Mouse (Mus musculus) liver, adult (tissue): Measurements from ENCODE around the gene Usp3.
A peak's percentile ranks its signal among the peaks of the same experiment; 100 is the strongest.

Source experiments
- GATA4 ChIP-seq: IDR thresholded peaks from 2 replicates; pipeline ENCODE4 v1.6.1; 2014; ENCODE audit warnings: mild to moderate bottlenecking, low read length; ENCODE audit not compliant: insufficient replicate concordance

Usp3 gene

DNA sequence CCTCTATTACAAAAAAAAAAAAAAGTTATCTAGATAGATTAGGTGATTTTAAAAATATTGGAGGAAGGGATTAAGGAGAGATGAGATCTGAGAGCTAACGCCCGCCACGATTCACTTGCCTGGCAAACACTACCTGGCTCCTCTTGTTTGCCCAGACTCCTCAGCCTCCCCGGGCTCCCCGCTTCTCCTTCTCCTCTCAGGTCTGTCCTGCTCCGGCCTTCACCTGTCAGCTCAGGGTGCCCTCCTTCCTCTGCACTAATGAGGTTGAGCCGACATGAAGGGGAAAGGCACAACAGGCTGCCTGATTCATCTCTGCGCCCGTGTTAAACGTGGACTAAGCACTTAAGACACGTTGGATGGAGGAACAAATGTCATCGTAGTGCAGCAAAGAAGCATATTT lies 13.9 kb upstream of the Usp3 start:
- TF ChIP-seq GATA4: no peak

DNA sequence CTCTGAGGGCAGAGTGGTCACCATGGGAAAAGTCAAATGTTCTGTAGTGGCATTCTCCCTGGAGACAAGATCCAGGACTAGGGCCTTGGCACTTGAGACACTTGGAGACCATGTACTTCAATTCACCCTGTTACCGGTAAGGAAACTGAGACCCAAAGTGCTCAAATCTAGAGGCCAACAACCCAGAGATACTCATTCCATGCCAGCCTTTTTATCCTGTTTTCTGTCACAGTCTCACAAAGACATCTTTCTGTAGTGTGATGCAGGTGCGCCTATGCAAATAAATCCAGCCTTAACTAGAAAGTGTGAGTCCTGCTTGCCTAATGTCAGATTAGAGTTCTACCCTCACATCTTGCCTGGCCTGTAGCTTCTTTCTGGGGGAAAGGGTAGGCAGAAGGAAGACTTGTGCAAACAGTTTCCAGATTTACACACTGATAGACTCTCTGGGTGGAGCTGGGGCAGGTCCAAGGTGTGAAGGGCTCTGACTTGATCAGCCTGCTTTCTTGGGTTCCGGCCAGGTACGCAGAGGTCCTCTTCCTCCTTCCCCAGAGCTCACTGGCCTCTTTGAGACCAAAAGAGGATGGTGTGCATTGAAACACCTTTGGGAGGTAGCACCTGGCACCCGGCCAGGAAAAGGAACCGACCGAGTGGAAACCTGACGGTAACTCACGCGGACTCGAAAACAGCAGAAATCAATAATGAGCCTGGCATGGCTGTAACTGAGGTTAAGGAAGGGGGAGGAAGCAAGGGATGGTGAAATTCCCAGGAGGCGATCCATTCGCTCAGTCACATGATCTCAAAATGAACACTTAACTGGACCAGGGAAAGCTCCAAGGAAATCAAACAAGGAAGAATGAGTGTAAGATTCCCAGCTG lies 13.2 kb upstream of the Usp3 start:
- TF ChIP-seq GATA4: peak; percentile 54; the same call in 1 of the 2 replicates

DNA sequence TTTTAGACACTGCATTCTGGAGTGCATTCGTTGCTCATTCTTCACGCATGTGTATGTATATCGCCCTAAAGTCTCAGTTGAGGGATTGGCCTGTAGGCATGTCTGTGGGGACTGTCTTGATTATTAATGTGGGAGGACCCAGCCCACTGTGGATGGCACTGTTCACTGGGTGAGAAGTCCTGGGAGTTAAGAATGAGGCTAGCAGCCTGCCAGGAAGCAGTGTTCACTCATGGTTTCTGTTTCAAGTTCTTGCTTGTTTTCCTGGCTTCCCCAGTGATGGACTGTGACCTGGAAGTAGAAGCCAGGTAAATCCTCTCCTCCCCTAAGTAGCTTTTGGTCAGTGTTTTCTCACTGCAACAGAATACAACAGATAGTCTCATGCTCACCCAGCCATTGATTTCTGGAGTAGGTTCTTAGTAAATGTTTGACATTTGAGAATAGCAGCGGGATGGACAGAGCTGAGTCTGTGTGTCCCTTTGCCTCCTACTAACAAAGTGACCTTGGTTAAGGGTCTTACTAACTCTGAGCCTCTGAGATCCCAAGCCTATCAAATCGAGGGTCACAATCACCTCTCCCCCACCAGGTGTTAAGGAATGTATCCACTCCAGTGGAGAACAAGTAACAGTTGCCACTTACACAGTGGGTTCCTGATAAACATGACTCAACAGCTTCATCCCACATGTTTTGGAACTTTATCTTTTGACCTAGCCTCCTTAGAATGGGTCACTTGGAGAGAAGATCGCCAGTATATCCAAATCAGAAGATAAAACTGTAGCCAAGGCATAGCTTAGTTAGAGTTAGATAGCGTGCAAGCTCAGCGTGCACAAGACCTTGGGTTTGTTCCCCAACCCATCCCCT lies 11.6 kb upstream of the Usp3 start:
- TF ChIP-seq GATA4: no peak

DNA sequence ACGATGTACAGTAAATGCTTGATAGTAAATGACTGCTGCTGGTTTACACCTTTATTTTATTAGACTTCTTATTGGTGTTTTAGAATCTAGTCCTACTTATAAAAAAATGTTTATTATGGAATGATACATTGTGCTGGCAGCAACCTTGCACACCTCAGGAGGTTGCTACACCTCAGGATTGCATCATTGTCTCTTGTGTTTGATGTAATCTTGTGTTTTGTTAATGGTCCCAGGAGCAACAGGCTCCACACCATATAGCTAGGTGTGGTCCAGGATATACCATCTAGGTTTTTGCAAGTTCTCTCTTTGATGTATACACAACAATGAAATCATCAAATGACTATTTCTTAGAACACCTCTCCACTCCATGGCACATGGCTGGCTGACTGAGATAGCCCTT lies 11.0 kb upstream of the Usp3 start:
- TF ChIP-seq GATA4: no peak

DNA sequence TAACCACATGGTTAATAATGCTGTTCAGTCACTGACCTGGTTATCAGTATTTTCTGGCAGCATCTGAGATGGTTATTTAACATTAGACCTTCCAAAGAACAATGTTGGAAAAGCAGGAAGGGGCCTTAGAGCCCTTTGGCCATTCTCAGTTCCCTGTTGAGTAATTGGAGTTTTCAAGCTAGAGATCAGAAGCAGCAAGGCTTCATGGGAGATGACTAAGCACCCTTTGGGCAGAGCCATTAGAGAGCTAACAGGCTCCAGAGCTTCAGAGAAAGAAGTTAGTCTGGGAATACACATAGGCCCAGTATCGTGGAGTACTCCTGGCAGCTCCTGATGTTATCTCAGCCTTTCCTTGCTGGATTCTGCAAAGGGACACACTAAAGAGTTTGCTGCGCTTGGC lies 8.1 kb upstream of the Usp3 start:
- no peak for TF ChIP-seq GATA4

DNA sequence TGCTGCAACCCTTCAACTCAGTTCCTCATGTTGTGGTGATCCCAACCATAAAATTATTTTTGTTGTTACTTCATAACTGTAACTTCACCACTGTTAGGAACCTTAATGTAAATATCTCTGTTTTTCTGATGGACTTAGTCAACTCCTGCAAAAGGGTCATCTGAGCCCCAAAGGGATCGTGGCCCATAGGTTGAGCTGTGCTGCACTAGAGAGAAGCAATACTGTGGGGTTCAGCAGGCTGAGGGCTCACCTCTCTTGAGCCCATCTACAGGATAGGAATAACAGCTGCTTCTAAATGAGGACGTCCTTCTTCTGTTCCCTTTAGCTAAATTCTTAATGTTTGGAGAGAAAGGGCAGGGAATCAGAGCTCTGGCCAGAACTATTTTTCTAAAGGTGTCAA lies 7.6 kb upstream of the Usp3 start:
- no peak for TF ChIP-seq GATA4

DNA sequence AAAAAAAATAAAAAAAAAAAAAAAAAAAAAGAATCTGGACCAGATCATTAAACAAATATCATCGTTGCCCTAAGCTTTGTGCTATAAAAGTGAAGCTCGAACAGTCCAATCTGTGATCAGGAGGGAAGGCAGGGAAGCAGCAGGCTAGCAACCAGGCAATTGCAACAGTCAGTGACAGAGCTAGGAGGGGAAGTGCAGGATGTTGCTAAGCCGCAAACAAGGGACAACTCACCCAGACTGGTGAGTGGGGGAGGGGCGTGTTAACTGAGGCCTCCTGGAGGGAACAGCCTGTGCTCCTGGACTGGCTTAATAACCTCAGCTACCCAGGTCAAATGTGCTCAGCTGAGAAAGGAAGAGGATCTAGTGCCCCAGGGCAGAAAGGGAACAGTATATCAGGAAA lies 6.6 kb upstream of the Usp3 start:
- TF ChIP-seq GATA4: no peak

DNA sequence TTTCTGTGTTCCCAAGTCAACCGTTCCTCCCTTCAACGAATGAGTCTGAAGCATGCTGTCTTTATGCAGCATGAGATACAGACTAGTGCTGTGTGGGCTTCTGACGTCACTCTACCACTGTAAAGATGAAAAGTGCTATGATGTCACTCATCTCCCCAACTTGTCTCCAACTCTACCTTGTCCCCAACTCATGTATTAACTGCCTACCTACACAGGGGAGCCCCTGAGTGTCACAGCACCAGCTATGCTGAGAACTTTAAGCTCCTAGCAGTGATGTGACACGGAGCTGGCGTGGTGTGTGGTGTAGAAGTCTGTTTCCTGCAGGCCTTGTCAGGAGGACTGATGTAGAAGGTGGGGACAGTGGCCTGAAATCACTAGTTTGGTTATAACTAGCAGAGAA lies 5.7 kb upstream of the Usp3 start:
- TF ChIP-seq GATA4: no peak

DNA sequence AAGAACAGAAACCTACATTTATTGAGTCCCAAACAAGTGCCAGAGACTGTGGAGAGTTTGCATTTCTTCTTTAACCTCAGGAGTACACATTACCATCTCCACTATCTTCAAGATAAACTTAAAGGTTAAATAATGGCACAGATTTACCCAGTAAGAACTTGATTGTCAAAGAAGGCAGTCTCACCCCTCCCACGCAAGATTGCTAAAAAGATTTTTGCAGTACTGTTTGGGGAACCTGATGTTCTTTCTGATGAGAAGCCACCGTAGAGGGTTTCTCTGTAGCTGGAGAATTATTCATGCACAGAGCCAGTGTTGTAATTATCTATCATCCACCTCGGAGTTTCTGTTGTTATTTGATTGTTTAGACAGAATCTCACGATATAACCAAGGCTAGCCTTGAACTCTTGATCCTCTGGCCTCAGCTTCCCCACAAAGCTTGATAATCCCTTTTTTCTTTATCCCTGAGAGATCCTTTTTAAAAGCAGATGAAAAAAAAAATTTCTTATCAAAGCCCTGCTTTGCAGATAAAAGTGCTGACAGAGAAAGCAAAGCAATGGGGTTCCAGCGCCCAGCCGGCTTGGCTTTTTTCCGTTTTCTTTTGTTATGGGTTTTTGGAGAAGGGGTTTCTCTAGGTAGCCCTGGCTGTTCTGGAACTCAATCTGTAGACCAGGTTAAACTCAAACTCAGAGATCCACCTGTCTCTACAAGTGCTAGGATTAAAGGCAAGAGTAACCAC lies 4.7 kb upstream of the Usp3 start:
- no peak for TF ChIP-seq GATA4

DNA sequence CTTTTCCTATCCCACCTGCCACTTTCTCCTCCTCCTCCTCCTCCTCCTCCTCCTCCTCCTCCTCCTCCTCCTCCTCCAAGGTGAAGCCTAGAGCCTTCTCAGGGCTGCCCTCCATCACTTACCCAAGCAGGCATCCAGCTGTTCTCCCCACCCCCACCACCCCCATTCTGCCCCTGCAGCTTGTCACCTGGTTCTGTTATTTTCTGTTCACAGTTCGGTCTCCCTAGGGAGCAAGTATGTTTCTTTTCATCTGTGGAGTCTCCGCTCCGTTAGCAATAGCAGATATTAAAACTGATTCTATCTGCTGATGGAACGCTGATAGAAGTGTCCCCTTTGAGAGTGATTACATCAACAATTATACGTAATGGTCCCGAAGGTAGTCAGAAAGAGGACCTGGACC lies 4.1 kb upstream of the Usp3 start:
- TF ChIP-seq GATA4: no peak

DNA sequence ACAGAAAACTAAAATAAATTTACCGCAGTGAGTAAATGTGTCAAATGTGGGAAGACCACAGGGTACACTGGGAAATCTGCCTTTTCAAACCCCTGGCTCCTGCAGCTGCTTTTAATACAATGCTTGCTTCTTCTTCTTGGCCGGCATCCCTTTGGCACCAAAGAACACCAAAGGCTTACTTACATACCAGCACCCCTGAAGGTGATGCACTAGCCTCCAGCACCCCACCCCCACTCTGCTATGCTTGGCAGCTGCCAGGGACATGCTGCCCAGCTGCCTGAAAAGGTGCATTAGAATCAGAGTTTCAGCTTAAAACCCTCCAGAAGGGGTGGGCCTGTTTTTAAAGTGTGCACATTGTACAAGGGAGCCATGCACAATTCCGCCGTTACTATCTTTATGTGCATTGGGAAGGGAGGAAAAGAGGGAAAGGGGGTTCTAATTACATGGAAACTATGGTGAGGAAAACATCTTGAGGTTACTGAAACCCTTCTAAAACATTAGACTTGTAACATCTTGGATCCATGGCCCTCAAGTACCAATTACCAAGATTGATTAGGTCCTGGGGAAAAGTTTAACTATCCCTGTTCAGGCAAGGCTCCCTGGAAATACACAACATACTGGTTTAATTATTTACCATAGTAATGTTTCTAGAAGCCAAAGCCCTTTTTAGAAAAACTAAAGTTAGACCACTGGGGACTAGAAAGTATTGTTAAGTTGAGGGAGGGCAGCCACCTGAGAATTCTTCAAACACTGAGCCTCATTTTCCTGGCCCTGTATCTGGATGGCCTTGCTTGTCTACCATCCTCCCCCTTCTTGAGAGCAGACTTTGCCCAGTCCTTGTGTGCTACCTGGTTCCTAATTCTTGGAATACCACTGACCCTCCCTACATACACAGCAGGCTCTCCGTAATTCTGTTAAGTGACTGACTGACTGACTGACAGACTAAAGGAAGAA lies 3.1 kb upstream of the Usp3 start:
- TF ChIP-seq GATA4: no peak

DNA sequence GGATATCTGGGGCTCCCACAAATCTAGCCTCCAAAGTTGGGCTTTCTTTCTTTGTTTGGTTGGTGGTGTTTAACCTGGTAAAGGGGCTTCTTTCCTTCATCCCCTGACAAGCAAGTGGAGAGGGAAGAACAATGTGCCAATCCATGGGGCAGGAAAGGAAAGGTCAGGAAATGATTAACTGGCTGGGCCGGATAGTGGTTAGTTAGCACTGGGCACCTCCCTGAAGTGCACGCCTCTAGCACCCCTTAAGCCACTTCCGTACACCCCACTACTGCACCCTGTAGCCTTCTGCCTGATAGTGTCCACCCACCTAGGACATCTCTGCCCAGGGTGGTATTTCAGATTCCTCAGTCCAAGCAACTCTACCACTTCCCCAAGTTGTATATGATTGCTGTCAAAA lies 1.1 kb upstream of the Usp3 start:
- no peak for TF ChIP-seq GATA4

DNA sequence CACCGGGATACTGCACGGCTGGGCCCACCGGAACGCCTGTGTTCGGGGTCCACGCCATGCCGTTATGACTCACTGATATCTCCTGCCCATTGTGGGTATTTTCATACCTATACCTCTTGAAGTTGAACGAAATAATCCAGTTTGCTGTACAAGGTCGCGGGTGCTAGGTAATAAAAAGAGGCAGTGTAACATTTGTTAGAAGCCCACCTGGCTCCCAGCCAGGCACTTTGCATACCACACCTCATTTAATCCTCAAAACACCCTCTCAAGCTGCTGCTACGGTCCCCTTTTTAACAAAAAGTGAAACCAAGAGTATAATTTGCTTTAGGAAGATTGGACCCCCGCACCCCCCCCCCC lies 649 bp upstream of the Usp3 start:
- TF ChIP-seq GATA4: no peak

DNA sequence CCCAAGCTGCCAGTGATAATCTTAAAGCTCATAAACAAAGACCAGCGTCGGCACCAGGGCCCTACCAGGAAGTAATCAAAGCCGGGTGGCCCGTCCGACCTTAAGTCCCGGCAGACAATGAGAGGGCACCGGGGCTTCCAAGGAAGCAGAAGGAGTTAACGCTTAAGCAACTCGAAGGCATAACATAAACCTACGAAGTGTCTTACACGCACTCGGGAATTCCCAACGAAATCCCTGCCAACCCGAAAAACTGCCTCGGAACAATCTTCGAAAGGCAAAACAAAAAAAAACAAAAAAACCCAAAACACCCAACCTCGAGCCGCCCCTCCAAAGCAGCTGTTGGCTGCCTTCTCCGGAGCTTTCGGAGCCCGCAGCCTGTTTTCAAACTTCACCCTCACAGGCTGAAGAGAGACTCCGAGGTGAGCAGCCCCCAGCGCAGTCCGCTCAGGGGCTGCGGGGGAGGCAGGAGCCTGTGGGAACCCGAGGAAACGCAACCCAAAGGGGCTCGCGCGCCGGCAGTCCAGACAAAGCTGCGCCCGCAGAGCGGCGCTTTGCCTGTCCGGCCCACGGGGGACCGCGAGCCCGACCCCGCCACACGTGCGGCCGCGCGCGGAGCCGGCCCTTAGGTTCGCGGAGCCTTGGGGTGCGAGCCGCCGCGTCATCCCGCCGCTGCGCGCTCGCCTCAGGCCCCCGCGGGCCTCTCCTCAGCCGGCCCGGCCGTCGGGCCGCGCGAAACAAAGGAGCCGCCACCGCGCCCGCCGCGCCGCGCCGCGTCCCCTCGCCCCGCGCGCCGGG lies 894 bp downstream of the Usp3 start:
- TF ChIP-seq GATA4: peak; percentile 28; the same call in 1 of the 2 replicates

DNA sequence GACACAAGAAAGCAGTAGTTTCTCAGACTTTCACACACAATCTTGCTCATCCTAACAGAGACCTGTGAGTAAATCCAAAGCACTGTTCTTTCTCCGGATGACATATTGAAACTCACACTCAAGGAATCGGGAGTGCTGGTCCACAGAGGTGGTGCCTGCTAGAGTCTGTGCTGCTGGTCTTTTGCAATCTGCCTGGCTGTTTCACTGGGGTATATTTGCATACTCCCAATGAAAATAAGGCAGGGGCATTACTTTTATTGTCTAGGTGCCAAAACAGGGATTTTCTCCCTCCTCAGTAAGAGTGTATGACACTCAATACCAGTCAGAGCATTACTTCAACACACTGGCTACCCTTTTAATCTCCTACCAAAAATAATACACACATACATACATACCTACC lies 2.9 kb downstream of the Usp3 start:
- TF ChIP-seq GATA4: no peak
